Mouse (Mus musculus) kidney, postnatal 0 days (tissue): ENCODE results near the gene Vps13c. TPM values are rescaled to one million over a fixed set of nuclear protein-coding genes. Genes with fewer than 3 reads are reported as not detected.
A peak's percentile ranks its signal among the peaks of the same experiment; 100 is the strongest.

Experiments
- ATAC-seq: fragments of 200-750 bp; cut with Nextera tagmentation; replicated peaks from 2 replicates; pipeline ENCODE4 v1.8.0; 2017; ENCODE audit warnings: low read depth, moderate number of reproducible peaks, moderate TSS enrichment, moderate library complexity; ENCODE audit not compliant: low FRiP score
- DNase-seq: peaks from one replicate; pipeline ENCODE4 v3.0.0-alpha.2; 2016; ENCODE audit warnings: low spot score
- H3K27ac ChIP-seq: fragments of 300-500 bp; sonication (generic); 2 replicates; pipeline ENCODE4 v1.5.1; 2014; ENCODE audit warnings: mild to moderate bottlenecking
- H3K27me3 ChIP-seq: fragments of 300-500 bp; sonication (generic); 2 replicates; pipeline ENCODE4 v1.6.1; 2014; ENCODE audit warnings: low read length, mixed read lengths; ENCODE audit not compliant: insufficient read depth
- H3K36me3 ChIP-seq: fragments of 300-500 bp; sonication (generic); 2 replicates; pipeline ENCODE4 v1.6.1; 2014; ENCODE audit warnings: low read length, mixed read lengths; ENCODE audit not compliant: insufficient read depth
- H3K4me1 ChIP-seq: fragments of 300-500 bp; sonication (generic); replicated peaks from 2 replicates; pipeline ENCODE4 v1.6.1; 2014; ENCODE audit warnings: antibody characterized with exemption, low read length, mixed read lengths; ENCODE audit not compliant: insufficient read depth
- H3K4me2 ChIP-seq: fragments of 300-500 bp; sonication (generic); 2 replicates; pipeline ENCODE4 v1.6.1; 2014; ENCODE audit warnings: mild to moderate bottlenecking, low read length, moderate library complexity, mixed read lengths
- H3K4me3 ChIP-seq: fragments of 300-500 bp; sonication (generic); replicated peaks from 2 replicates; pipeline ENCODE4 v1.5.1; 2014; ENCODE audit warnings: low read depth, low read length
- H3K9ac ChIP-seq: fragments of 300-500 bp; sonication (generic); 2 replicates; pipeline ENCODE4 v1.6.1; 2014; ENCODE audit warnings: low read depth, low read length
- H3K9me3 ChIP-seq: fragments of 300-500 bp; sonication (generic); replicated peaks from 2 replicates; pipeline ENCODE4 v1.6.1; 2016; ENCODE audit warnings: low read length, inconsistent platforms, mixed read lengths
- CTCF ChIP-seq: IDR thresholded peaks from 2 replicates; pipeline ENCODE4 v1.5.1; 2016; ENCODE audit warnings: antibody characterized with exemption, low read depth, mild to moderate bottlenecking, moderate library complexity
- WGBS: fragments of 180-500 bp; shearing (Covaris S2); extraction: QIAGEN DNeasy Blood & Tissue Kit; methylation state at CpG from one replicate; pipeline ENCODE4 v1.1.7; 2014; 5-methylcytosine and 5-hydroxymethylcytosine counted together
- polyA plus RNA-seq: library from polyadenylated mRNA; unstranded; fragments of >200 nt; fragmentation: Nextera tagmentation; extraction: Ambion mirVana; gene quantifications from 2 replicates; pipeline ENCODE4 v1.2.1, GENCODE M21; 2015

Vps13c gene
- polyA plus RNA-seq, 1 experiment from 2014 or later = 3.7 TPM

DNA sequence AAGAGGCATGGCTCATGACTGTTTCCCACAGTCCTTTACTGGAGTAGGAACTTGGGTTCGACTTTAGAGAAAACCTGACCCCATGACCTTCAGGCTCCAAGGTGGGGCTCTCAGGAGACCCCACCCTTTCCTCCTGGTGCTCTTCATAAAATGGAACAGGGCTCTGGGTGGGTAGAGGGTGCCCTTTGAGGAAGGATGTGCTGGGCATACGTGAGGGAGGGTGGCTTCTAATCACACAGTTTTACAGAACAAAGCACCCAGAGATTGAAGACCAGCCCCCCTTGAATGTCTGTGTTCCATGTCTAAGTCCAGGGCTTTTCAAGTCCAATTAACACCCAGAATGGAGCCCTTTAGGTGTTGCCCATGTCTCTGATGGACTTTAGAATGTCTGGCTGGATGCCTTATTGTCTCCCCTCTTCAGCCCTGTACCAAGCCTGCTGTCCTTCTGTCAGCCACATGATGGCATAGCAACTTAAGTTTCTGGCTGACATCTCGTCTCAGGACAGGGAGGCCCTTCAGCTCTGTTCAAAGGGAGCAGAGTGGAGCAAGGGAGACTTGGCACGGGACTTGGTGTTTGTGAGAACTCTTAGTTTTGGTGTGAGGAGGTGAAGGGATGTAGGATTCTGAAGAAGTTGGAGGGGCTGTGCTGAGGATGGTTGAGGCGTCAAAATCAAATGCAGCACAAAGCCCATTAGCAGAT lies 176.2 kb downstream of the Vps13c start:
- WGBS = 51% methylated on average over 5 of the region's 5 CpGs

DNA sequence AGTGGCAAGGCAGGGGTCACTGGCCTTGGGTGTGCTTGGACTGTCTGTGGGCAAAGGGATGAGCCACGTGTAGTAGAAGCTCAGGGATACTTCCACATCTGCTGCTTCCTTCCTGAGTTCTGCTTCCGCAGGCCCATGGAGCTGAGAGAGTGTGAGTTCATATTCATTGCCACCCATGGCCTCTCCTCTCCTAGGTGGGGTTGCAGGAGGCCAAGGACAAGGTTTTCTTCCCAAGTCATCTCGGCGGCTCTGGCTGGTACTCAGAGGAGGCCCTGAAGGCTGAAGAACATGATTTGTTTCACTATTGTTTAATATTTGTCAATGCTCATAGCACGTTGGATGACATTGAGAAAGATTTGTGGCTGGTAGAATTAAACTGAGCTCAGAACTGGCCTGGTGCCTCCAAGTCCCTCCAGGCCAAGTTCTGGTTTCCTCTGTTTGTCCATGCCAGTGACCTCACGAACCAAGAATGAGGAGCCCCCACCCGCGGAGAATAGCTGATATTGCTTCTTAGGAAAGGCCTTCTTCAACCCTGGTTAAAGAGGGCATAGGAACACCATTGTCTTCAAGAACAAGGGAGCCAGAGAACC lies 180.7 kb downstream of the Vps13c start:
- Histone ChIP-seq H3K4me1 (no peaks in the 10 kb centered on the region), H3K27me3 (no peaks in the 10 kb centered on the region), H3K4me3 (no peak overlapping the region), H3K36me3 (no peaks in the 10 kb centered on the region), H3K4me2 (no peak overlapping the region), H3K27ac (no peak overlapping the region), H3K9me3 (no peaks in the 10 kb centered on the region), H3K9ac (no peak overlapping the region)
- ATAC-seq = no peak
- TF ChIP-seq CTCF = no peak
- no peak for DNase-seq
- 74% methylated on average over 8 of the region's 8 CpGs for WGBS

More for the DNA sequence above, 176.2 kb downstream of the Vps13c start:
- peak; percentile 86 for TF ChIP-seq CTCF
- Histone ChIP-seq H3K27ac (no peak overlapping the region), H3K36me3 (no peaks in the 10 kb centered on the region), H3K4me1 (no peaks in the 10 kb centered on the region), H3K9ac (no peak overlapping the region), H3K27me3 (no peaks in the 10 kb centered on the region), H3K4me2 (no peak overlapping the region), H3K9me3 (no peaks in the 10 kb centered on the region), H3K4me3 (no peak overlapping the region)
- peak; percentile 91 for DNase-seq
- ATAC-seq = 0 out of 2 replicates have a peak, but pooled peaks have one; percentile 17

DNA sequence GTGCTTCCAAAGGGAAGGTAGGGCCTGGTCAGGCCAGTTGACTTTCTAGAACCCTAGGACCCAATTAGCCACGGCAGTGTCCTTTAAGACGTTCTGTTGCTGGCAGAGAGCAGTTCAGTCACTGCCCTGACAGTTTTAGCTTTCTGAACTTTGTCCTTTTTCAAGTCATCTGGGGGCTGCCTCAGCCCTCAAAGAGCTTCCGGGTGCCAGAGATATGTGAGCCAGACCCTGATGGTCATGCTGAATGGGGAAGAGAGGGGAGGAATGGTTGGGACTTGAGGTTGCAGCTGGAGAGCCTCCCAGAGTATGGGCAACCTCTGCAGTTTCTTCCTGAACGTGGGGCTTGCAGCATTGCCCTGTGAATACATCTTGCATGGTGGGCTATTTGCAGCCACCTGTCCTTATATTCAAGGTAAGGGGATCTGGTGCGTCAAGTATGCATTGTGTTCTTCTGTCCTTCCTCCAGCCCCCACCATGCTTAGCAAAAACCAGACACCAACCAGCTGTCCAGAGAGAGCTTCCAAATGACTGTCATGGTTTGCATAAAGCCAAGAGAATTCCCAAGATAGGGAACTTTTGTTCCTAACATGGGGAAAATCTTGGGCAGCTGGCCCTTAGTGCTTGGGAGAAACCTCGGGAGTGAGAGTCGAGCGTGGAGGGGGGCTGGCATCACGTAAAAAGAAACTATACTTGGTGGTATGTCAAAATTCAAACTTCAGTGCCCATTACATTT lies 182.3 kb downstream of the Vps13c start:
- no peak for TF ChIP-seq CTCF
- Histone ChIP-seq H3K4me1 (no peaks in the 10 kb centered on the region), H3K9me3 (no peaks in the 10 kb centered on the region), H3K4me2 (no peak overlapping the region), H3K4me3 (no peak overlapping the region), H3K9ac (no peak overlapping the region), H3K27me3 (no peaks in the 10 kb centered on the region), H3K36me3 (no peaks in the 10 kb centered on the region), H3K27ac (no peak overlapping the region)
- ATAC-seq (no peak), DNase-seq (peak; percentile 34)
- WGBS = 58% methylated on average over 9 of the region's 9 CpGs

DNA sequence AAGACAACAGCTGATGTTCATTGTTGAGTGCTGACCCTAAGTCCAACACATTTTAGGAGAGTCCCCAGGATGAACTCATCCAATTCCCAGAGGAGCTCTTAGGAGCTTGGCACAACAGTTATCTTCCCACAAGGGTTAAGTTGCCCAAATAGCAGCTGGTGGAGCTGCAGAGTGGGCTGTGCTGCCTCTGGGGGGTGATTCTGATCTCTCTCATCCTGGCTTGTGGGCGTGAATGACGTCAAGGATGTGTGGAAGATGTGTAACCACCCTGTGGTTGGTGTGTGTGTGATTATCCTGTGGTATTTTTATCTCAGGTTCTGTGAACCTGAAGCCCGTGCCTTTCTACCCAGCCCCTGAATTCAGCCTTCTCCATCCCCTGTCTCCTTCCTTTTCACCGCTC lies 188.4 kb downstream of the Vps13c start:
- no peaks in the 10 kb centered on the region for H3K36me3 ChIP-seq
- H3K4me3 ChIP-seq = no peak overlapping the region
- DNase-seq (no peak), ATAC-seq (no peak)
- whole genome bisulfite sequencing = 75% methylated on average over 4 of the region's 4 CpGs
- no peaks in the 10 kb centered on the region for H3K4me1 ChIP-seq
- no peak overlapping the region for H3K27ac ChIP-seq
- TF ChIP-seq CTCF = no peak
- no peak overlapping the region for H3K9ac ChIP-seq
- H3K4me2 ChIP-seq = no peak overlapping the region
- no peaks in the 10 kb centered on the region for H3K27me3 ChIP-seq
- H3K9me3 ChIP-seq = no peaks in the 10 kb centered on the region

DNA sequence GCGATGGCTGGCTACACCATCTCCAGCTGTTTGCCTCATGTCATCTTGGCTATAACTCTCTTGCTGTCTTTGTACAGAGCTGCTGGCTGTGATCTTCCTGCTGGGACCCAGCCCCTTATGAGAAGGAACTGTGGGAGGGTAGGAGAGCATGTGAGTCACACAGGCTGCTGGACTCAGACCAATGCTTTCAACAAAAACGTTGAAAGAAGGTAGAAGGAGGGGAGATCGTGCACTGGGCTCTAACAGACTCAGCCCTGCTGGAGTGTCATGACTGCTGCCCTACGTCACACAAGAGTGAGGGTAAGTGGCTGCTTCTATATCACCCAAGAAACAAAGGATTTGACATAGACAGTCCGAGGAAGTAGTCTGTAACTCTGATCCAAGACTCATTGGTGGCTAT lies 193.6 kb downstream of the Vps13c start:
- H3K27ac ChIP-seq = no peak overlapping the region
- H3K27me3 ChIP-seq = no peaks in the 10 kb centered on the region
- no peak overlapping the region for H3K9ac ChIP-seq
- no peaks in the 10 kb centered on the region for H3K9me3 ChIP-seq
- 35% methylated on average over 5 of the region's 5 CpGs for WGBS
- no peaks in the 10 kb centered on the region for H3K36me3 ChIP-seq
- ATAC-seq (no peak), DNase-seq (no peak)
- H3K4me3 ChIP-seq = no peak overlapping the region
- TF ChIP-seq CTCF = no peak
- H3K4me1 ChIP-seq = no peaks in the 10 kb centered on the region
- no peak overlapping the region for H3K4me2 ChIP-seq

Other genes starting within 250 kb of the Vps13c start
- gene C2cd4b, start 81.0 kb upstream of the Vps13c start, polyA plus RNA-seq = 0.32 and 0.54 TPM in 2 replicates
- 0.32 and 0.61 TPM in 2 replicates for gene C2cd4a, start 8.1 kb upstream of the Vps13c start, polyA plus RNA-seq